Mouse (Mus musculus) embryonic facial prominence, embryonic 12.5 days (tissue): ENCODE data around the gene Mthfsl. TPM values are rescaled to one million over a fixed set of nuclear protein-coding genes. Genes with fewer than 3 reads are reported as not detected.
A peak's percentile ranks its signal among the peaks of the same experiment; 100 is the strongest.
"Not testable (repeated sequence)": the region's sequence is repeated elsewhere in the genome, so short reads cannot be mapped to it uniquely, and the experiment has no call there.

Source experiments
- ATAC-seq: fragments of 200-750 bp; cut with Nextera tagmentation; 2 replicates; pipeline ENCODE4 v1.8.0; 2017; ENCODE audit not compliant: insufficient number of reproducible peaks, insufficient read depth, low FRiP score, low TSS enrichment
- H3K27ac ChIP-seq: fragments of 300-500 bp; sonication (generic); 2 replicates; pipeline ENCODE4 v1.5.1; 2016; ENCODE audit warnings: mild to moderate bottlenecking
- H3K27me3 ChIP-seq: fragments of 300-500 bp; sonication (generic); 2 replicates; pipeline ENCODE4 v1.6.1; 2016; ENCODE audit warnings: mild to moderate bottlenecking, moderate library complexity
- H3K36me3 ChIP-seq: fragments of 300-500 bp; sonication (generic); 2 replicates; pipeline ENCODE4 v1.6.1; 2016; ENCODE audit warnings: mild to moderate bottlenecking
- H3K4me1 ChIP-seq: fragments of 300-500 bp; sonication (generic); 2 replicates; pipeline ENCODE4 v1.6.1; 2016
- H3K4me2 ChIP-seq: fragments of 300-500 bp; sonication (generic); replicated peaks from 2 replicates; pipeline ENCODE4 v1.6.1; 2016; ENCODE audit warnings: mild to moderate bottlenecking, moderate library complexity
- H3K4me3 ChIP-seq: fragments of 300-500 bp; sonication (generic); 2 replicates; pipeline ENCODE4 v1.5.1; 2016; ENCODE audit warnings: mild to moderate bottlenecking
- H3K9ac ChIP-seq: fragments of 300-500 bp; sonication (generic); 2 replicates; pipeline ENCODE4 v1.6.1; 2016; ENCODE audit warnings: mild to moderate bottlenecking, moderate library complexity
- H3K9me3 ChIP-seq: fragments of 300-500 bp; sonication (generic); 2 replicates; pipeline ENCODE4 v1.6.1; 2016; ENCODE audit warnings: mild to moderate bottlenecking, moderate library complexity
- WGBS: fragments of 180-500 bp; shearing (Covaris S2); methylation state at CpG from one replicate; pipeline ENCODE4 v1.1.7; 2016; 5-methylcytosine and 5-hydroxymethylcytosine counted together
- polyA plus RNA-seq: library from polyadenylated mRNA; unstranded; fragments of >200 nt; fragmentation: Nextera tagmentation; extraction: Ambion mirVana; gene quantifications from 2 replicates; pipeline ENCODE4 v1.2.1, GENCODE M21; 2016

Mthfsl gene
- polyA plus RNA-seq = 35.9 and 39.6 TPM in 2 replicates

GRCm38 (mm10) chr9:88719989-88720537 is at the start of gene Mthfsl:
TSS of gene Mthfsl (minus strand) at chr9:88720296.
- not testable (repeated sequence) for H3K9ac ChIP-seq, H3K27me3 ChIP-seq, H3K4me1 ChIP-seq, H3K9me3 ChIP-seq, H3K36me3 ChIP-seq
- Histone ChIP-seq H3K27ac (peak within 1 kb of the TSS; percentile 82; the same call in 1 of the 2 replicates), H3K4me3 (peak within 1 kb of the TSS; percentile 30), H3K4me2 (peak within 1 kb of the TSS; percentile 41)
- ATAC-seq = peak; percentile 65
- WGBS = 28% methylated on average over 11 of the region's 12 CpGs

GRCm38 (mm10) chr9:88769470-88769869 is 49.4 kb upstream of the Mthfsl start:
- not testable (repeated sequence) for H3K9me3 ChIP-seq, H3K4me2 ChIP-seq, H3K4me1 ChIP-seq, H3K27ac ChIP-seq, H3K4me3 ChIP-seq, H3K27me3 ChIP-seq, H3K9ac ChIP-seq, ATAC-seq, H3K36me3 ChIP-seq
- WGBS = 84% methylated on average over 5 of the region's 5 CpGs

GRCm38 (mm10) chr9:88746687-88747086 is 26.6 kb upstream of the Mthfsl start:
- H3K9me3 ChIP-seq, H3K36me3 ChIP-seq, H3K4me1 ChIP-seq, H3K9ac ChIP-seq, ATAC-seq, H3K27ac ChIP-seq, H3K27me3 ChIP-seq, H3K4me3 ChIP-seq, H3K4me2 ChIP-seq: not testable (repeated sequence)
- no CpG with 5 or more reads among the region's 2 CpGs for WGBS

- not testable (repeated sequence) for H3K9me3 ChIP-seq, H3K4me3 ChIP-seq, H3K36me3 ChIP-seq, H3K9ac ChIP-seq, H3K4me1 ChIP-seq, ATAC-seq, H3K4me2 ChIP-seq, H3K27me3 ChIP-seq, H3K27ac ChIP-seq
- 100% methylated on average over 1 of the region's 2 CpGs for WGBS
These were observed 25.9 kb upstream of the Mthfsl start for GRCm38 (mm10) chr9:88746046-88746445.

- ATAC-seq, H3K9me3 ChIP-seq, H3K27ac ChIP-seq, H3K36me3 ChIP-seq, H3K4me1 ChIP-seq, H3K27me3 ChIP-seq, H3K9ac ChIP-seq, H3K4me2 ChIP-seq, H3K4me3 ChIP-seq: not testable (repeated sequence)
These were observed 15.2 kb upstream of the Mthfsl start for GRCm38 (mm10) chr9:88735289-88735688.

- 95% methylated on average over 1 of the region's 1 CpGs for WGBS
- not testable (repeated sequence) for ATAC-seq, H3K36me3 ChIP-seq
These were observed 13.1 kb upstream of the Mthfsl start for GRCm38 (mm10) chr9:88733182-88733581.

GRCm38 (mm10) chr9:88732334-88732733 is 12.2 kb upstream of the Mthfsl start:
- not testable (repeated sequence) for H3K4me3 ChIP-seq, H3K9ac ChIP-seq, H3K4me1 ChIP-seq, H3K9me3 ChIP-seq, H3K27ac ChIP-seq, H3K27me3 ChIP-seq, H3K4me2 ChIP-seq, ATAC-seq, H3K36me3 ChIP-seq
- WGBS = 84% methylated on average over 2 of the region's 3 CpGs

More at GRCm38 (mm10) chr9:88733182-88733581, 13.1 kb upstream of the Mthfsl start:
- not testable (repeated sequence) for H3K27ac ChIP-seq, H3K4me2 ChIP-seq, H3K27me3 ChIP-seq, H3K9me3 ChIP-seq, H3K9ac ChIP-seq, H3K4me3 ChIP-seq, H3K4me1 ChIP-seq

GRCm38 (mm10) chr9:88731728-88732127 is 11.6 kb upstream of the Mthfsl start, which contains the start of gene Bcl2a1d:
TSS of gene Bcl2a1d (minus strand) at chr9:88731914.
- H3K4me1 ChIP-seq, H3K27ac ChIP-seq, H3K9me3 ChIP-seq, H3K9ac ChIP-seq, H3K27me3 ChIP-seq, H3K36me3 ChIP-seq, H3K4me2 ChIP-seq, H3K4me3 ChIP-seq, ATAC-seq: not testable (repeated sequence)
- 94% methylated on average over 5 of the region's 5 CpGs for WGBS

GRCm38 (mm10) chr9:88728311-88728710 is 8.2 kb upstream of the Mthfsl start:
- ATAC-seq, H3K27ac ChIP-seq, H3K27me3 ChIP-seq, H3K4me1 ChIP-seq, H3K4me3 ChIP-seq, H3K4me2 ChIP-seq, H3K9me3 ChIP-seq, H3K9ac ChIP-seq, H3K36me3 ChIP-seq: not testable (repeated sequence)

- H3K4me1 ChIP-seq, H3K9me3 ChIP-seq, H3K4me2 ChIP-seq, H3K36me3 ChIP-seq, H3K9ac ChIP-seq, H3K4me3 ChIP-seq, ATAC-seq, H3K27ac ChIP-seq, H3K27me3 ChIP-seq: not testable (repeated sequence)
These were observed 1.5 kb upstream of the Mthfsl start for GRCm38 (mm10) chr9:88721628-88722027.

- not testable (repeated sequence) for H3K4me1 ChIP-seq, H3K36me3 ChIP-seq, H3K9me3 ChIP-seq, H3K27me3 ChIP-seq
- Histone ChIP-seq H3K4me2 (peak overlapping the region; percentile 39), H3K27ac (peak overlapping the region; percentile 82; the same call in 1 of the 2 replicates), H3K9ac (0 out of 2 replicates have a peak overlapping the region, but pooled peaks have one; percentile 4), H3K4me3 (peak overlapping the region; percentile 30)
- ATAC-seq = peak; percentile 94
- 13% methylated on average over 7 of the region's 46 CpGs for WGBS
These were observed 799 bp downstream of the Mthfsl start for GRCm38 (mm10) chr9:88719073-88719921.

GRCm38 (mm10) chr9:88718593-88718992 is 1.5 kb downstream of the Mthfsl start:
- not testable (repeated sequence) for H3K4me3 ChIP-seq, H3K27ac ChIP-seq, H3K9ac ChIP-seq, H3K27me3 ChIP-seq, H3K36me3 ChIP-seq, H3K4me1 ChIP-seq, ATAC-seq, H3K9me3 ChIP-seq
- peak overlapping the region; percentile 39 for H3K4me2 ChIP-seq
- WGBS = 71% methylated on average over 5 of the region's 5 CpGs
